Mouse (Mus musculus): ENCODE results near the gene Hist2h2ab. TPM values are rescaled to one million over a fixed set of nuclear protein-coding genes. Genes with fewer than 3 reads are reported as not detected.
"Not testable (repeated sequence)": the region's sequence is repeated elsewhere in the genome, so short reads cannot be mapped to it uniquely, and the experiment has no call there.

Gene Hist2h2ab
- polyA plus RNA-seq, 1 experiment from 2014 or later = 0.73 TPM

DNA sequence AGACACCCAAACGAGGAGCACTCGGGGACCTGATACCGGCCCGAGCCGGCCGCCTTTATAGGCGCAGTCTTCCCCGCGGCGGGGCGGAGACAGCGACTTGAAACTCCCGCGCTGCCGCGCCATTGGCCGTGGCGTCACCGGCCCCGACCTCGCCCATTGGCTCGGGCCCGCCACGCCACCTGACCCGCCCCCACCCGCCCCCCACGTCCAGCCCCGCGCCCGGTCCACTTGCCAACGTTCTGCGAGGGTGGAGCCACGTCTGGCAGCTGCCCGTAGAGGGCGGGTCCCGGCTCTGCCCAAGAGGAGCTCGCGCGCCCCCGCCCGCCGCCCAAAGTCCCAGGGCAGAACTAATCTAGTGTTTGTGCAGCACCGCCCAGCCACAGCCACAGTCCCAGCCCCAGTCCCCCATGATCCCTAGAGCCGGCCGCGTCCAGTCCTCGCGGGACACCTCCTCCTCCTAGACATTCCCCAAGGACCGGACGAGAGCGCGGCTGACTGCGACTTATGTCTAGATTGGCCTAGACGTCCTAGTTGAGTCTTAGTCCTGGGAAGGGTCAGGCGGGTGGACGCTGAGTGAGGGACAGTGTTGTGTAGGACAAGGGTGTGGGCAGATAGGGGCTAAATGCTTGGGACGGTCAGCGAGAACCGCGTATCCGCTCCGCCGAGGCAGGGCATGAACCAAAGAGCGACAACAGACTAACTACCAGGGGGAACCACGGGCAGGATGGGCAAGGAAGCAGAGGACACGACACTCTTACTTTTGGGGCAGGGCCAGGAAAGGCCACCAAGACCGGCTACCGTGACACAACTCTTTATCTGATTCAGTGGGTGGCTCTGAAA is 19.5 kb downstream of the Hist2h2ab start, which contains the start of gene Hist2h3c2:
Hist2h3c2 (minus strand) TSS at position 174 of the 840 bp plus-strand sequence.
- Histone ChIP-seq H3K4me2 (ENCODE audit: low read depth, low read length) (peak within 1 kb of the TSS; percentile 74), H3K9ac (ENCODE audit: low read depth, low read length) (peak within 1 kb of the TSS; percentile 84), H3K27ac (ENCODE audit: low read length) (peak within 1 kb of the TSS; percentile 92), H3K4me3 (ENCODE audit: low read depth, low read length) (peak within 1 kb of the TSS; percentile 69), H3K4me1 (ENCODE audit: control insufficient read depth, low read depth, low read length) (peaks cover 40% of the 10 kb centered on the region)
- H3K9me3 ChIP-seq (replicated peaks; ENCODE audit: control insufficient read depth, low read length); H3K36me3 ChIP-seq (ENCODE audit: control insufficient read depth, insufficient read depth); H3K27me3 ChIP-seq (ENCODE audit: control insufficient read depth, insufficient read depth, low read depth, low read length): not testable (repeated sequence)
- 0% methylated on average over 10 of the region's 68 CpGs for WGBS (ENCODE audit: insufficient replicate concordance)
- peak; percentile 77 for ATAC-seq (ENCODE audit: low read depth)

GRCm38 (mm10) chr3:96239949-96240798 is 20.5 kb downstream of the Hist2h2ab start, which contains the start of gene Hist2h2aa2:
Hist2h2aa2 (minus strand) TSS chr3:96240276.
- H3K4me3 ChIP-seq (ENCODE audit: low read depth, low read length) = peak within 1 kb of the TSS; percentile 39
- peaks cover 43% of the 10 kb centered on the region for H3K4me1 ChIP-seq (ENCODE audit: control insufficient read depth, low read depth, low read length)
- peak within 1 kb of the TSS; percentile 63 for H3K4me2 ChIP-seq (ENCODE audit: low read depth, low read length)
- not testable (repeated sequence) for H3K27me3 ChIP-seq (ENCODE audit: control insufficient read depth, insufficient read depth, low read depth, low read length); H3K36me3 ChIP-seq (ENCODE audit: control insufficient read depth, insufficient read depth); H3K9me3 ChIP-seq (replicated peaks; ENCODE audit: control insufficient read depth, low read length)
- H3K27ac ChIP-seq (ENCODE audit: low read length) = peak within 1 kb of the TSS; percentile 91
- peak; percentile 66 for ATAC-seq (ENCODE audit: low read depth)
- 5% methylated on average over 18 of the region's 85 CpGs for WGBS (ENCODE audit: insufficient replicate concordance)
- peak within 1 kb of the TSS; percentile 63 for H3K9ac ChIP-seq (ENCODE audit: low read depth, low read length)

DNA sequence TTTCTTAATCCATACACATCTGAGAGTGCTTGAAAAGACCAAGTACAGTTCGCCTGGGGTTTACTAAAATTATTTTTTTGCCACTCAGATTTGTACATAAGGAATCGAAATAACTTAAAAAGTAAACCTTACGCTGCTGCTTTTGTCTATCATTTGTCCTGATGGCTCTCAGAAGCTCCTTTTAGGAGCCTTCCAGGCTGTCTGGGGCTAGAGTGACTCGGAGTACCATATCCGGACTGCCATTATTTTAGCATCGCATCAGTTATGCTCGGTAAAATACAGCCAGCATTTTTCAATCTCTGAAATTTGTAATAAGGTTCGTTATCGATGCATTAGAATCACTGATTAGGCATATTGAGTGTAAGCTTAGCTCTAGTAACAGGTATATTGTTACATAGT is 21.1 kb downstream of the Hist2h2ab start:
- ATAC-seq (ENCODE audit: low read depth) = no peak
- Histone ChIP-seq H3K36me3 (ENCODE audit: control insufficient read depth, insufficient read depth) (no peaks in the 10 kb centered on the region), H3K4me2 (ENCODE audit: low read depth, low read length) (peak overlapping the region; percentile 63), H3K27me3 (ENCODE audit: control insufficient read depth, insufficient read depth, low read depth, low read length) (no peaks in the 10 kb centered on the region), H3K9ac (ENCODE audit: low read depth, low read length) (peak overlapping the region; percentile 63), H3K27ac (ENCODE audit: low read length) (peak overlapping the region; percentile 91), H3K9me3 (replicated peaks; ENCODE audit: control insufficient read depth, low read length) (no peaks in the 10 kb centered on the region), H3K4me1 (ENCODE audit: control insufficient read depth, low read depth, low read length) (peaks cover 42% of the 10 kb centered on the region), H3K4me3 (ENCODE audit: low read depth, low read length) (peak overlapping the region; percentile 36)
- WGBS (ENCODE audit: insufficient replicate concordance) = 76% methylated on average over 9 of the region's 9 CpGs

DNA sequence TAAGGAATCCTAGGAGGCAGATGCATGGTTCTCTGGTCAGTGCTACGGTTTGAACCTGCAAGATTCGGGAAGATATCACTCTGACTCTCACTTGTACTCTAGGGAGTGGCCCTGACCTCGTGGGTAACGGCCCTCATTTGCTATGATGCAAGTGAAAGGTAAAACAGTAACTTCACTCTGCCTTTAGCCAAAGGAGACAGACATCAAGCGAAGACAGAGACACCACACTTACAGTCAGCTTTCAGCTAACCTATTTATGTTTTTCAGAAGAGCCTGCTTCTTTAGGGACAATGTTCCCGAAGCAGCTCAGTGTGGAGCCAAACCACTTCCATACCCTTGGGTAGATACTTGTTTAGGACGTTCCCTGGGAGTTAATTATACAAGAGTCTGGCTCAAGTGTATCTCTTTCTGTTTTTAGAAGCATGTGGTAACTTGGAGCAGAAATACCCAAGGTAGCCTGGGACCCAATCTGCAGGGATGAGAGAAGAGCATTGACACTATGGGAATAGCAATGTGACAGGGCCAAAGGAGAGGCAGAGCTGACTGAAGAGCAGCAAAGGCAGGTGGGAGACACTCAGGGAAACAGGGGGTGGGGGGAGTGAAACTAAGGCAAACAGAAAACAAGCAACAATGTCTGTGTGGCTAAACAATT is 24.4 kb downstream of the Hist2h2ab start:
- 59% methylated on average over 7 of the region's 7 CpGs for WGBS (ENCODE audit: insufficient replicate concordance)
- H3K27ac ChIP-seq (ENCODE audit: low read length) = peak overlapping the region; percentile 96
- H3K9ac ChIP-seq (ENCODE audit: low read depth, low read length) = peak overlapping the region; percentile 72
- H3K9me3 ChIP-seq (replicated peaks; ENCODE audit: control insufficient read depth, low read length) = no peaks in the 10 kb centered on the region
- no peak for ATAC-seq (ENCODE audit: low read depth)
- H3K27me3 ChIP-seq (ENCODE audit: control insufficient read depth, insufficient read depth, low read depth, low read length) = no peaks in the 10 kb centered on the region
- H3K4me3 ChIP-seq (ENCODE audit: low read depth, low read length) = peak overlapping the region; percentile 61
- no peaks in the 10 kb centered on the region for H3K36me3 ChIP-seq (ENCODE audit: control insufficient read depth, insufficient read depth)
- peaks cover 33% of the 10 kb centered on the region for H3K4me1 ChIP-seq (ENCODE audit: control insufficient read depth, low read depth, low read length)
- H3K4me2 ChIP-seq (ENCODE audit: low read depth, low read length) = peak overlapping the region; percentile 68

- 0% methylated on average over 25 of the region's 88 CpGs for WGBS (ENCODE audit: insufficient replicate concordance)
- H3K4me3 ChIP-seq (ENCODE audit: low read depth, low read length) = peak within 1 kb of the TSS; percentile 61
- peak within 1 kb of the TSS; percentile 96 for H3K27ac ChIP-seq (ENCODE audit: low read length)
- not testable (repeated sequence) for H3K9me3 ChIP-seq (replicated peaks; ENCODE audit: control insufficient read depth, low read length); H3K36me3 ChIP-seq (ENCODE audit: control insufficient read depth, insufficient read depth); H3K27me3 ChIP-seq (ENCODE audit: control insufficient read depth, insufficient read depth, low read depth, low read length)
- peak within 1 kb of the TSS; percentile 72 for H3K9ac ChIP-seq (ENCODE audit: low read depth, low read length)
- H3K4me1 ChIP-seq (ENCODE audit: control insufficient read depth, low read depth, low read length) = peaks cover 42% of the 10 kb centered on the region
- peak; percentile 70 for ATAC-seq (ENCODE audit: low read depth)
- peak within 1 kb of the TSS; percentile 68 for H3K4me2 ChIP-seq (ENCODE audit: low read depth, low read length)
Measured at GRCm38 (mm10) chr3:96245003-96245886, 25.6 kb downstream of the Hist2h2ab start, which contains the start of gene Hist2h2aa1. Hist2h2aa1 (plus strand) TSS chr3:96245497.

- not testable (repeated sequence) for H3K9ac ChIP-seq (ENCODE audit: low read depth, low read length); H3K36me3 ChIP-seq (ENCODE audit: control insufficient read depth, insufficient read depth); H3K27me3 ChIP-seq (ENCODE audit: control insufficient read depth, insufficient read depth, low read depth, low read length); ATAC-seq (ENCODE audit: low read depth); H3K9me3 ChIP-seq (replicated peaks; ENCODE audit: control insufficient read depth, low read length); H3K4me2 ChIP-seq (ENCODE audit: low read depth, low read length)
- Histone ChIP-seq H3K4me1 (ENCODE audit: control insufficient read depth, low read depth, low read length) (peaks cover 45% of the 10 kb centered on the region), H3K4me3 (ENCODE audit: low read depth, low read length) (peak overlapping the region; percentile 38; the same call in 1 of the 2 replicates), H3K27ac (ENCODE audit: low read length) (peak overlapping the region; percentile 85)
- 0% methylated on average over 10 of the region's 21 CpGs for WGBS (ENCODE audit: insufficient replicate concordance)
Measured at GRCm38 (mm10) chr3:96246018-96246417, 26.4 kb downstream of the Hist2h2ab start.

GRCm38 (mm10) chr3:96246427-96246856 is 26.8 kb downstream of the Hist2h2ab start, which contains the start of gene Hist2h3c1:
Hist2h3c1 (plus strand) TSS chr3:96246685.
- WGBS (ENCODE audit: insufficient replicate concordance) = 0% methylated on average over 7 of the region's 47 CpGs
- Histone ChIP-seq H3K27ac (ENCODE audit: low read length) (peak within 1 kb of the TSS; percentile 95), H3K4me1 (ENCODE audit: control insufficient read depth, low read depth, low read length) (peaks cover 43% of the 10 kb centered on the region), H3K9ac (ENCODE audit: low read depth, low read length) (peak within 1 kb of the TSS; percentile 80), H3K4me3 (ENCODE audit: low read depth, low read length) (peak within 1 kb of the TSS; percentile 69), H3K4me2 (ENCODE audit: low read depth, low read length) (peak within 1 kb of the TSS; percentile 49)
- not testable (repeated sequence) for H3K27me3 ChIP-seq (ENCODE audit: control insufficient read depth, insufficient read depth, low read depth, low read length); H3K36me3 ChIP-seq (ENCODE audit: control insufficient read depth, insufficient read depth); H3K9me3 ChIP-seq (replicated peaks; ENCODE audit: control insufficient read depth, low read length)
- ATAC-seq (ENCODE audit: low read depth) = peak; percentile 80

Data from liver, embryonic 16.5 days (tissue).